Mouse (Mus musculus) layer of hippocampus, adult 9-11 months (tissue): ENCODE measurements around the gene Dync2li1.

Source experiments
- DNase-seq: peaks from one replicate; pipeline ENCODE4 v3.0.0; 2022

Dync2li1 gene

DNA sequence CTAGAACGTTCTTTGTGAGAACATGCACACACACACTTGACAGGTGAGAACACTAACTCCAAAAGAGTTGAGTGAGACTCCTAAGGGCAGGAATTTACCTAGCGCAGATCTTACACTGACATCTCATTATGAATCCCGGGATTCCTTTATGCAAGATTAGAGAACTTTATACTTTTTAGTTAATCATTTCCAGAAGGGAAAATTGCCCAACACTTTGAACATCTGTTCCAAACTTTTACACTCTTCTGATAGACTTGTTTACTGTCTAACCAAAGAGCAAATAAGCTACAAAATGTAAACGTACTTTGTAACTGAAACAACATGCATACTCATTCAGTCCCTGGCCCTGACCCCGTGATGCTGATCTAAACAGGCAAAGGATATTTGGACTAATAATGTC, 63.0 kb downstream of the Dync2li1 start:
- DNase-seq: no peak

DNA sequence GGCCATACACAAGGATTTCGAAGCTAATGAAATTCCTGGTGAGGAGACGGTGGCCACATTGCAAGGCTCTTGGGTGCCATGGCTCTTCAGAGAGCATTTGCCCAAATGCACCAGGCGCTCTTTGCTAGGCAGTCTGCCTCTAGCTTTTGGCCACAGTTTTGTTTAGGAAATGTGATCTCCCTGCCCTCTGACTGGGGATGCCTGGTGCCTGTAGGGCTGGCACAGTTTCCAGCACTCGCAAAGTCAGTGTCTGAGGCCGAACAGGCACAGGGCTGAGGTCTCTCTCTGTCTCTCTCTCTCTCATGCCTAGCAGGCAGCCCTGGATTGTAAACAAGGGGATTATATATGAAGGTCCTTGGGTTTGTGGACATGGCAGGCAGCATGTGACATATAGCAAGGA, 63.8 kb downstream of the Dync2li1 start:
- DNase-seq: no peak

DNA sequence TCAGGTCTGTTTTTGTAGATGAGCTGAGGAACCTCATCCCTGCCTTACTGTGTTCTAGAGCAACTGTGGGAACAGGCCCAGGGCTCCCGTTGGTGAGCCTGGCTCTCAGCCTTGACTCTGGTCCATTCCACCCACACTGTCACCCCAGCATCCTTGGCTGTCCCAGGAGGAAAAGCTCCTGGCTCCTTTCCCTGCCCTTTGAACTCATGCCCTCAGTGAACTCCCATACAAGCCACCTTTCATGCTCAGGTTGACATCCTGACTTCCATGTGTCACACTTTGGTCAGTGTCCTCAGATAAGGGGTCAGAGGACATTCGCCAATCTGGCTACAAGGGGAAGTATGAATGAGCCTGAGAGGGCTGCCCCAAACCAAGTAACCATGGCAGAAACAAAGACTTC, 67.4 kb downstream of the Dync2li1 start:
- no peak for DNase-seq

DNA sequence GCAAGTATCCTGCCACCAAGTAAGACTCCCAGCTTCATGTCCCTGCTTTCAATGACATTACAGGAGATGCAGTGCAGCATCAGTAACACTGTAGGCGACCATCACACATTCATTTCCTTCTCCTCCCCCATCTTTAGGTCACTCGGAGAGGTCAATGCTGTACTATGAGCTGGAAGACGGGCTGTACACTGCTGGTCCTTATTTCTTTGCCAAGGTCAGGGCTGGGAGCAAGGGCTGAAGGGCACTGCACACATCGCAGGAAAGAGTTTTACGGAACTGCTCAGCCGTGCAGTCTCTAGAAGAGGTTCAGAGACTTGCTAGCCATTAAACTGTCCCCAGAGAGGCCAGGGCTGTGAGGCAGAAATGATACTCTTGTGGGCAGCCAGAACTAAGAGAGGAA, 70.2 kb downstream of the Dync2li1 start:
- DNase-seq: no peak

DNA sequence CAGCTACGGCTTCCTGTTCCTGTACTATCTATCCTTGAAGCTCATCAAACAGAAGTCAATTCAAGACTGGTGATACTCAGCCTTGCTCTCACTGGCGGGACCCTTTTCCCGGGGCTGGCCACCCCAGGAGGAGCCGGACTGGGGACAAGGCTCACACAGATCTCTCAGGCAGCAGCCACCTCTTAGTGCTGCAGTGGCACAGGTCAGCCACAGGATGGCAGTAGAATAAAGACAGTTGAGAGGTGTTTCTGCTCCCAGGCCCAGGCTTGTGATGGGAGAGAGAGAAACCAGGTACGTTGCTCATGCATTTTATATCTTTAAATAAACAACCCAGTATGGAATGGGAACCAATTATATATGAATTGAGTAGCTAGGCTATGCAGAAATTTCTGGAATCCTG, 72.4 kb downstream of the Dync2li1 start:
- DNase-seq: peak; percentile 63
